Mouse (Mus musculus) kidney, adult 2 months (tissue): ENCODE measurements around the gene Mark4. TPM values are rescaled to one million over a fixed set of nuclear protein-coding genes. Genes with fewer than 3 reads are reported as not detected.

ENCODE experiments used
- DNase-seq: peaks from one replicate; pipeline ENCODE4 v3.0.0; 2021
- H3K27ac ChIP-seq: fragments of 200-500 bp; 2 replicates; pipeline ENCODE4 v1.5.1; 2012; ENCODE audit warnings: low read depth, low read length, control low read depth, inconsistent platforms; ENCODE audit not compliant: insufficient read depth
- H3K27me3 ChIP-seq: fragments of 200-500 bp; replicated peaks from 2 replicates; pipeline ENCODE4 v1.6.1; 2012; ENCODE audit warnings: mild to moderate bottlenecking, moderate library complexity, low read length, inconsistent platforms; ENCODE audit not compliant: control insufficient read depth, insufficient read depth
- H3K36me3 ChIP-seq: fragments of 200-500 bp; 2 replicates; pipeline ENCODE4 v1.6.1; 2012; ENCODE audit warnings: mild to moderate bottlenecking, moderate library complexity, low read length, inconsistent platforms; ENCODE audit not compliant: control insufficient read depth, insufficient read depth
- H3K4me1 ChIP-seq: fragments of 200-500 bp; 2 replicates; pipeline ENCODE4 v1.6.1; 2011; ENCODE audit warnings: low read length; ENCODE audit not compliant: control insufficient read depth, insufficient read depth
- H3K4me3 ChIP-seq: fragments of 200-500 bp; 2 replicates; pipeline ENCODE4 v1.5.1; 2011; ENCODE audit warnings: mild to moderate bottlenecking, low read depth, low read length, control low read depth; ENCODE audit not compliant: insufficient read depth
- CTCF ChIP-seq: fragments of 200-500 bp; conservative IDR thresholded peaks from 2 replicates; pipeline ENCODE4 v1.5.1; 2011; ENCODE audit warnings: low read depth, mild to moderate bottlenecking, control low read depth, low read length, moderate library complexity, mixed read lengths; ENCODE audit not compliant: insufficient read depth, insufficient read length
- POLR2A ChIP-seq: fragments of 200-500 bp; IDR thresholded peaks from one replicate; pipeline ENCODE4 v1.6.1; 2011; ENCODE audit warnings: low read depth, low read length, control low read depth
- WGBS: fragments of 180-500 bp; shearing (Covaris S2); methylation state at CpG from one replicate; pipeline ENCODE4 v1.1.7; 2018; 5-methylcytosine and 5-hydroxymethylcytosine counted together
- polyA plus RNA-seq: library from polyadenylated mRNA; depleted of rRNA; stranded (reverse); fragments of >200 nt; gene quantifications from 2 replicates; pipeline ENCODE4 v1.2.3, GENCODE M21; 2012; rRNA removed

The Mark4 gene
- polyA plus RNA-seq, result 16.1 and 18.2 TPM in 2 replicates

DNA sequence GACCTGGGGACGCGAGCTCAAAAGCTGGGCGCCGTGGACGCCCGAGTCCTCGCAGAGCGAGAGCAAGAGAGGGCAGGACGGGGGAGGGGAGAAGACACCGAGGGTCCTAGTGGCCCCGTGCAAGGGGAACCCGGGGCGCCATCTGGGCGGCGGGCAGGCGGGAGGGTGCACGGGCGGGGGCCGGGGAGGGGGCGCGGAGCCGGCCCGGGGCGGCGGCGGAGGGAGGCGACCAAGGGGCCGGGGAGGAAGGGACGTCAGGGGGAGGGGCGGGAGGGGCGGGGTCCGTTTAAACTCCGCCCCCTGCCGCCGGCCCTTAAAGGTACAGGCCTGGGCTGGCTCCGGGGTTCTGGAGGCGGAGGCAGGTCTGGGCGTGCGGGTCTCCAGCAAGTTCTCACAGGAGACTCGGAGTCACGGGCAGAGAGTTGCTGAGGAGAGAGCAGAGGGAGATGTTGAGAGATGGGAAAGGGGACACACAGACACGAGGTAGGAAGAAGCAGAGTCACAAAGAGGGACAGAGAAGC, at the start of gene Mark4:
TSS of gene Mark4 (minus strand) at position 231 of the 521 bp plus-strand sequence.
- Histone ChIP-seq H3K4me3 (peak within 1 kb of the TSS; percentile 91), H3K36me3 (no peaks in the 10 kb centered on the region), H3K27me3 (no peaks in the 10 kb centered on the region), H3K4me1 (no peaks in the 10 kb centered on the region), H3K27ac (peak within 1 kb of the TSS; percentile 65)
- TF ChIP-seq POLR2A (peak; percentile 54), CTCF (no peak)
- peak; percentile 87 for DNase-seq
- 2% methylated on average over 27 of the region's 42 CpGs for WGBS

DNA sequence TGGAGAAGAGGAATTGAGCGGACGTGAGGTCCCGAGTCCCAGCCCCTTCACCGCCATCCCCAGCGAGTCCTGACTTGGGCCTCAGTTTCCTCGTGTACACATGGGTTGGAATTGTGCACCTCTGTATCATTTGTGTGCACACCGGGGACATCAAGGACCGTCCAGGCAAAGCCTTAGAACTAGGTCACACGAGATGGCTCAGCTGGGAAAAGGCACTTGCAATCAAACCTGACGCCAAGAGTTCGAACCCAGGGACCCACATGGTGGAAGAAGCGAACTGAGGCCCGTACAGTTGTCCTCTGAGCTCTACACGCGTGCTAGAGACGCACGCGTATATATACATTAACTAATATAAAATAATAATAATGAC, 49.0 kb upstream of the Mark4 start:
- no peak for DNase-seq
- Histone ChIP-seq H3K36me3 (no peaks in the 10 kb centered on the region), H3K27ac (no peak overlapping the region), H3K4me1 (0 out of 2 replicates have a peak, but pooled peaks cover 3% of the 10 kb centered on the region), H3K4me3 (peak overlapping the region; percentile 79), H3K27me3 (no peaks in the 10 kb centered on the region)
- WGBS, result 7% methylated on average over 18 of the region's 18 CpGs
- TF ChIP-seq CTCF (no peak), POLR2A (no peak)

GRCm38 (mm10) chr7:19506969-19507611, 48.5 kb upstream of the Mark4 start:
- Histone ChIP-seq H3K27me3 (no peaks in the 10 kb centered on the region), H3K4me1 (0 out of 2 replicates have a peak, but pooled peaks cover 3% of the 10 kb centered on the region), H3K27ac (0 out of 2 replicates have a peak overlapping the region, but pooled peaks have one; percentile 10), H3K36me3 (no peaks in the 10 kb centered on the region), H3K4me3 (peak overlapping the region; percentile 79)
- DNase-seq, result peak; percentile 43
- WGBS, result 15% methylated on average over 71 of the region's 71 CpGs
- TF ChIP-seq POLR2A (no peak), CTCF (no peak)

DNA sequence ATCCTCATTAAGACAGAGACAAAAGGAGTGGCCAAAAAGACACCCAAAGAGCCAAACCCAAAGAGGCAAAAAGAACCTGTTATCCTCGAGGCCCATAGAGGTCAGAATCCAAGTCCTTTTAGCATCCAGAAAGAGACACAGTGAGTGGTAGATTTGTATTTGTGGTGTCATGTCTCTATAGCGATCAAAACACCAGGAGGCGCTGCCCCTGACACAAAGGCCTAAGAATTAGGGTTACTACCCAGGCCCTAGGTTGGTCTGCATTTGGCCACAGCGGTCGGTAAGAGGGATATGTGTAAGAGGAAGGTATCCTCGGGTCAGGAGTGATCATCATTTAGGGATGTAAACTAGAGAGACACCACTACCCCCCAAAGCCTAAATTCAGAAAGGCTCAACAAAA, 47.7 kb upstream of the Mark4 start:
- H3K36me3 ChIP-seq, result no peaks in the 10 kb centered on the region
- H3K4me1 ChIP-seq, result 0 out of 2 replicates have a peak, but pooled peaks cover 3% of the 10 kb centered on the region
- no peaks in the 10 kb centered on the region for H3K27me3 ChIP-seq
- H3K27ac ChIP-seq, result no peak overlapping the region
- no peak for TF ChIP-seq POLR2A
- TF ChIP-seq CTCF, result 0 out of 2 replicates have a peak, but pooled peaks have one; percentile 14
- H3K4me3 ChIP-seq, result no peak overlapping the region
- no peak for DNase-seq
- WGBS, result 65% methylated on average over 6 of the region's 6 CpGs

DNA sequence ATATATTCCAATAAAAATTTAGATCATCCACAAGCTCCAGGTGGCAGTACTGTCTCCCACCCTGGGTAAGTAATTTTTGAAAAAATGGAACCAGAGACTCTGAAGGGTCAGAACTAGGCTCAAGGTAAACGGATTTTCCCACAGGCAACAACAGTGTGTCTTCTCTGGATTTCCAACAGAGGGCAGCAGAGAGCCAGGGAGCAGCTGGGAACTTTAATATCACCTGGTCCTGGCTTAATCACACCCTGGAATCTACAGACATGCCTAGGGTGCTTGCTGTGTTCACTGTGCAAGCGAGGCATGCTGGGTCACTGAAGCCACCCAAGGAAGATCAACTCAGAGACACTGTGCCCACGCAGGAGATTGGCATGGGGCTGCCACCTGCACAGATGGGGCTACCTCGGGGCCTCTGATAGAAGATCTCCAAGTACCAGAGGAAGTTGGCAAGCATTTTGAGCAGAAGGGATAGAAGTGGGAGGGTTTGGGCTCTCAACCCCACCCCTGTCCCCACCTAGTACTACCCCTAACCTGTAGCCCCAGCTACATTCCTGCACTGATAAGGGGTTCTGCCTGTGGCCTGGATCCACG, 45.0 kb upstream of the Mark4 start:
- TF ChIP-seq POLR2A, result no peak
- peak; percentile 93 for TF ChIP-seq CTCF
- 34% methylated on average over 5 of the region's 5 CpGs for WGBS
- H3K4me3 ChIP-seq, result no peak overlapping the region
- DNase-seq, result peak; percentile 67
- 0 out of 2 replicates have a peak, but pooled peaks cover 3% of the 10 kb centered on the region for H3K4me1 ChIP-seq
- H3K27me3 ChIP-seq, result no peaks in the 10 kb centered on the region
- no peak overlapping the region for H3K27ac ChIP-seq
- H3K36me3 ChIP-seq, result no peaks in the 10 kb centered on the region

DNA sequence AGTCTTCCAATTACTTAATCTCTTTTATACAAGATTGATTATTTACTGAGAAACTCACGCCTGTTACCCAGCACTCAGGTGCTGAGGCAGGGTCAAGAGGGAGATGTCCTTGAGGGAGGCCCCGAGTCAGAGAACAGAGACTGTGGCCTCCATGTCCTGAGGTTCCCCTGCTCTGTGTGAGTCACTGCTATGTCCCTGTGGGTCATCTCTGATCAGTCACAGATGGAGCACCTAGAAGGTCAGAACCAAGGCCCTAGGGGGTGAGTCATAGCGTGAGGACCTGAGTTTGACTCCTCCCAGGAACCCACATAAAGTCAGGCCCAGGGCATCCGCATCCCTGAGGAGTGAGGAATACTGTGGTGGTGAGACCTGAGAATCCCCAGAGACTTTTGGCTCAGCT, 43.0 kb upstream of the Mark4 start:
- 77% methylated on average over 4 of the region's 4 CpGs for WGBS
- peak overlapping the region; percentile 66 for H3K27ac ChIP-seq

More for the DNA sequence above, 43.0 kb upstream of the Mark4 start:
- TF ChIP-seq CTCF, result no peak
- TF ChIP-seq POLR2A, result no peak
- peak; percentile 41 for DNase-seq
- Histone ChIP-seq H3K4me1 (0 out of 2 replicates have a peak, but pooled peaks cover 3% of the 10 kb centered on the region), H3K36me3 (no peaks in the 10 kb centered on the region), H3K27me3 (no peaks in the 10 kb centered on the region), H3K4me3 (no peak overlapping the region)
